Mouse (Mus musculus) stomach, embryonic 16.5 days (tissue): ENCODE results near the gene Ahcyl1. TPM values are rescaled to one million over a fixed set of nuclear protein-coding genes. Genes with fewer than 3 reads are reported as not detected.
A peak's percentile ranks its signal among the peaks of the same experiment; 100 is the strongest.

Experiments used
- ATAC-seq: fragments of 200-750 bp; cut with Nextera tagmentation; 2 replicates; pipeline ENCODE4 v1.8.0; 2017; ENCODE audit warnings: moderate number of reproducible peaks, moderate TSS enrichment; ENCODE audit not compliant: insufficient read depth, low FRiP score
- H3K27ac ChIP-seq: fragments of 300-500 bp; sonication (generic); 2 replicates; pipeline ENCODE4 v1.5.1; 2014; ENCODE audit warnings: low read length
- H3K27me3 ChIP-seq: fragments of 300-500 bp; sonication (generic); 2 replicates; pipeline ENCODE4 v1.6.1; 2014; ENCODE audit warnings: low read length, control low read depth, mixed read lengths; ENCODE audit not compliant: control insufficient read depth, insufficient read depth
- H3K36me3 ChIP-seq: fragments of 300-500 bp; sonication (generic); 2 replicates; pipeline ENCODE4 v1.6.1; 2014; ENCODE audit warnings: low read length; ENCODE audit not compliant: control insufficient read depth, insufficient read depth
- H3K4me1 ChIP-seq: fragments of 300-500 bp; sonication (generic); 2 replicates; pipeline ENCODE4 v1.6.1; 2014; ENCODE audit warnings: low read length, control low read depth, mixed read lengths; ENCODE audit not compliant: control insufficient read depth, insufficient read depth
- H3K4me2 ChIP-seq: fragments of 300-500 bp; sonication (generic); 2 replicates; pipeline ENCODE4 v1.6.1; 2014; ENCODE audit warnings: low read depth, low read length, mixed read lengths
- H3K4me3 ChIP-seq: fragments of 300-500 bp; sonication (generic); replicated peaks from 2 replicates; pipeline ENCODE4 v1.5.1; 2014; ENCODE audit warnings: mild to moderate bottlenecking, low read length
- H3K9ac ChIP-seq: fragments of 300-500 bp; sonication (generic); 2 replicates; pipeline ENCODE4 v1.6.1; 2014; ENCODE audit warnings: low read length
- H3K9me3 ChIP-seq: fragments of 300-500 bp; sonication (generic); replicated peaks from 2 replicates; pipeline ENCODE4 v1.6.1; 2016; ENCODE audit warnings: low read length, control low read depth; ENCODE audit not compliant: control insufficient read depth
- WGBS: fragments of 180-500 bp; shearing (Covaris S2); extraction: QIAGEN DNeasy Blood & Tissue Kit; methylation state at CpG from one replicate; pipeline ENCODE4 v1.1.7; 2014; 5-methylcytosine and 5-hydroxymethylcytosine counted together
- polyA plus RNA-seq: library from polyadenylated mRNA; unstranded; fragments of >200 nt; fragmentation: Nextera tagmentation; extraction: Ambion mirVana; gene quantifications from 2 replicates; pipeline ENCODE4 v1.2.1, GENCODE M21; 2015

Gene Ahcyl1
- polyA plus RNA-seq, 1 experiment from 2014 or later: 71.2 TPM

- Histone ChIP-seq H3K36me3 (no peaks in the 10 kb centered on the region), H3K9ac (no peak overlapping the region), H3K9me3 (no peaks in the 10 kb centered on the region), H3K4me1 (no peaks in the 10 kb centered on the region), H3K27ac (no peak overlapping the region), H3K4me3 (no peak overlapping the region), H3K4me2 (no peak overlapping the region), H3K27me3 (no peaks in the 10 kb centered on the region)
- 66% methylated on average over 3 of the region's 3 CpGs for WGBS
- no peak for ATAC-seq
Measured at GRCm38 (mm10) chr3:107709156-107709555, 12.8 kb upstream of the Ahcyl1 start.

DNA sequence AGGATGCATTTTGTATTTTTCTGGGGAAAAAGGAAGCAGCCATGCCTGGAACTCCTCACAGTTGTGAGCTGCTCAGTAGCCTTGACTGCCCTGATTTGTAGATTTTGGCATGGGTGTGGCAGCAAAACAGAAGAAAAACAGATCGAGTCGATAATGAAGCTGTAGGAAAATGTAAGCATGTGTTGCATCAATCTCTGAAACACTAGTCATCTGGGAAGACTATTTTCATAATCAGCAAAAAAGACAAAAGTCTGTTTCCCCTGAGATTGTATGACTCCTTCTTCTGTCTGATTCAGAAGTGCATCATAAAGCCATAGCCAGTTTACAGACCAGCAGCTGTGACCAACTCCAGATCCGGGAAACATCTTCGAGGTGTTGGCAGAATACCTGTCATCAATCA is 10.9 kb upstream of the Ahcyl1 start:
- no peak for ATAC-seq
- Histone ChIP-seq H3K9me3 (no peaks in the 10 kb centered on the region), H3K27ac (no peak overlapping the region), H3K27me3 (no peaks in the 10 kb centered on the region), H3K36me3 (no peaks in the 10 kb centered on the region), H3K4me1 (no peaks in the 10 kb centered on the region), H3K9ac (no peak overlapping the region), H3K4me3 (no peak overlapping the region), H3K4me2 (no peak overlapping the region)
- WGBS: 48% methylated on average over 4 of the region's 4 CpGs

DNA sequence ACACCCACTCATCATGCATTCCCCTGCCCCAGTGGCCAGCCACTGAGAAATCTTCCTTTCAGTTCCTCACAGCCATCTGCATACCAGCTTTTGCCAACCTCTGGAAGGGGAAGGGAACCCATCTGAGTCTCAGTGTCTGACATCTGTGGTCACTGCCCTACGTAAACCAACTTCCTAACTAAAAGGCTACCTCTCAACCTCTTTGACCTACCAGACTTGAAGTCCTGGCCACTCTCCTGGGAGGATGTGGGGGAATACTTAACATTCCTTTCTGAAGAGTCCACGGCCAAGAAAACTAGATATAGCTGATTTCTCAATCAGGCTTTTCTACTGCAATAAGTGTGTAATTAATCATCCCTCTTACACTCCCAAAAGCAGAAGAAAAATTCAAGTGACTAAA is 9.8 kb upstream of the Ahcyl1 start:
- Histone ChIP-seq H3K4me2 (no peak overlapping the region), H3K9me3 (no peaks in the 10 kb centered on the region), H3K27ac (no peak overlapping the region), H3K36me3 (no peaks in the 10 kb centered on the region), H3K27me3 (no peaks in the 10 kb centered on the region), H3K4me3 (no peak overlapping the region), H3K9ac (no peak overlapping the region), H3K4me1 (no peaks in the 10 kb centered on the region)
- ATAC-seq: no peak
- 38% methylated on average over 2 of the region's 2 CpGs for WGBS

- no peak for ATAC-seq
- Histone ChIP-seq H3K27ac (no peak overlapping the region), H3K4me3 (no peak overlapping the region), H3K36me3 (no peaks in the 10 kb centered on the region), H3K9ac (no peak overlapping the region), H3K4me2 (no peak overlapping the region), H3K4me1 (no peaks in the 10 kb centered on the region), H3K9me3 (no peaks in the 10 kb centered on the region), H3K27me3 (no peaks in the 10 kb centered on the region)
- 78% methylated on average over 1 of the region's 1 CpGs for WGBS
Measured at GRCm38 (mm10) chr3:107704371-107704705, 8.0 kb upstream of the Ahcyl1 start.

DNA sequence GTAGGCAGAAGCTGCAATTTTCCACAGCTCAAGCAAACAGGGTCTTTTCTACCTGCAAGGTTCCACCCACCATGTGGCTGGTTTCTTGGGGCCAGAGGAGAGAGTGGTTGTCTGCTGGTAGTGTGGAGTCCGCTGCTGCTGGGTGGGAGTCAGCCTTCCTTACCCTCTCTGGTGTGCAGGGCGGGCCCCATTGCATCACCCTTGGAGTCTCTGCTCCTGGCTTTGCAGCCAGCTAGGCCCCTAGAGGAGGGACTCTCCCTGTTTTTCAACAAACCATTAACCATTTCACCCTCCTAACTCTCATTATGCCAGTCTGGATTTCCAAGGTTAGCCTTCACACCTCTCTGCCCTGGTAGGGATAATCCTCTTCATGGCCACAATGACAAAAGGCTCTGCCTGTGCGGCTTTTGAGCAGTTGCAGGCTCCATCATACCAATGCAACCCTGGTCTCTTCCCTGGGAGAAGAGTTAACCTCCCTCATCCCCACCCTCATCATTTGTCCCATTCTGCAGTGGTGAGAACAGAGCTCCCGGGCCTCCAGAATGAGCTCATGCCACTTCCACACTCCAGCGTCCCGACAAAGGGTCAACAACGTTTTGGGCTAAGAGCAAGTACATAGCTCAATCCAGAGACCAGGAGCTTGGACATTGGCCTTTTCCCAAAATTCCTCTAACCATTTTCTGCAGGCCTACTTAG is 7.5 kb upstream of the Ahcyl1 start:
- no peak overlapping the region for H3K27ac ChIP-seq
- no peak for ATAC-seq
- no peaks in the 10 kb centered on the region for H3K27me3 ChIP-seq
- no peaks in the 10 kb centered on the region for H3K9me3 ChIP-seq
- no peak overlapping the region for H3K9ac ChIP-seq
- no peaks in the 10 kb centered on the region for H3K36me3 ChIP-seq
- no peak overlapping the region for H3K4me3 ChIP-seq
- WGBS: 75% methylated on average over 7 of the region's 7 CpGs
- H3K4me2 ChIP-seq: no peak overlapping the region
- H3K4me1 ChIP-seq: no peaks in the 10 kb centered on the region

DNA sequence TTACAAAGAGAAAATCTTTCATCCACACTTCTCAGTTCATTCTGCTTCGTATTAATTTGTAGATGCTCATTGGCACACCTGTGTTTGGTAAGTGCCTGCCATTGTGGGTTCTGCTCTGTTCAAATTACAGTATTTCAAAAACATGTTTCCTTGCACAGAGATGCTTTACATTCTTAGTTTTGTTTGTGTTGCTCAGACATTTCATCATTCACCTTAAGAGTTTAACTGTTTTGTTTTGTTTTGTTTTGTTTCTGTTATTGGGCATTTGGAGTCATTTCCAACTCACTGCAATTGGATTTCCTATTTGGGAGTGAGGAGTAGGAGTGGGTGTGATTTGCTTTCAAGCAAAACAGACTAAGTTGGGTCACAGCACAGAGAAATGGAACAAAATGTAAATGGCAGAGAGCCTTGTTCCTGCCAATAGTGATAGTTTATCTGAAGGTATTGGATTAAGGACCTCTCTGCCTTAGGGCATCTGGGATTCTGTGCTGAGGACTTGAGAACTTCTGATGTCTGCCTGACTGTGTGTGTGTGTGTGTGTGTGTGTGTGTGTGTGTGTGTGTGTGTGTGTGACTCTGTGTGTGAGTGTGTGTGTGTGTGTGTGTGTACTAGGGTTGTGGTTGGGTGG is 5.5 kb upstream of the Ahcyl1 start:
- Histone ChIP-seq H3K27me3 (no peaks in the 10 kb centered on the region), H3K27ac (no peak overlapping the region), H3K4me2 (no peak overlapping the region), H3K9me3 (no peaks in the 10 kb centered on the region), H3K4me3 (no peak overlapping the region), H3K9ac (no peak overlapping the region), H3K4me1 (no peaks in the 10 kb centered on the region), H3K36me3 (no peaks in the 10 kb centered on the region)
- ATAC-seq: no peak
- 87% methylated on average over 1 of the region's 1 CpGs for WGBS

DNA sequence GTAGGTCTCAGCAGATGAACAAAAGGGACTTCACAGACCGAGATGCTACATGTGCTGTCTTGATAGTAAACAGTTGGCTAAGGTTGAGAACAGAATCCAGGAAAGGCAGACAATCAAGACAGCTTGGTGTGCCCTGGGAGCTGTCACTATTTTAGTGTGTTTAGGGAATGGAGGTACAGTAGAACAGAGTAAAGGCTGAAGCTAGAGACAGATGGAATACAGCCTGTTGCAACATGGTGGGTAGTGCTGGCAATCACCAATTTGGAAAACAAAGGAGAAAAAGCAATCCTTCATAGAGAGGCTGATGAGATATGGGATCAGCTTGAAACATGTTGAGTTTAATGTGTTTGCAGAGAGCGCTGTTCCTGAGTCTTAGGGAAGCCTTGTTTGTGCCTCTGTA is 4.3 kb upstream of the Ahcyl1 start:
- no peaks in the 10 kb centered on the region for H3K27me3 ChIP-seq
- no peak overlapping the region for H3K9ac ChIP-seq
- ATAC-seq: no peak
- H3K4me3 ChIP-seq: no peak overlapping the region
- 90% methylated on average over 2 of the region's 2 CpGs for WGBS
- no peak overlapping the region for H3K27ac ChIP-seq
- H3K4me2 ChIP-seq: no peak overlapping the region
- H3K9me3 ChIP-seq: no peaks in the 10 kb centered on the region
- H3K4me1 ChIP-seq: no peaks in the 10 kb centered on the region
- H3K36me3 ChIP-seq: no peaks in the 10 kb centered on the region

DNA sequence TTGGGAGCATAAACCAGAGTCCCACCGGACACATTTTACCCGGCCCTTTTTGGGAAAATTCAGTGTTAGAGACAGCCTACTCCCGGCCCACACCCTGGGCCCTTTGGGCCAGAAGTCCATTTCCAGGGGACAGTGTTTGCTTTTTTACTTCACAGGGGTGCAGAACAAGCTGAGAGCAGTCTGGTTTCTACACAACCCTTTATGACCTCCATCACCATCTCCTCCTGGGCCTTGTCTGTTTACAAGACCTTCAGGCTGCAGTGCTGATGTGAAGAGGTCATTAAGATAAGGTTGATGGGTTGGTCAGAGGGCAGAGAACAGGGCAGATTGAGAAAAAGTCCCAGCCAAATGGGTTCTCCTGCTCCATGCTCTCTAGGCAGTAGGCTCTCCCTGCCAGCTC is 550 bp upstream of the Ahcyl1 start:
- Histone ChIP-seq H3K27me3 (no peaks in the 10 kb centered on the region), H3K4me3 (peak overlapping the region; percentile 5; the same call in 1 of the 2 replicates), H3K4me2 (peak overlapping the region; percentile 34), H3K36me3 (no peaks in the 10 kb centered on the region), H3K9me3 (no peaks in the 10 kb centered on the region), H3K27ac (no peak overlapping the region), H3K9ac (peak overlapping the region; percentile 52; the same call in 1 of the 2 replicates), H3K4me1 (peaks cover 18% of the 10 kb centered on the region)
- WGBS: 21% methylated on average over 3 of the region's 3 CpGs
- peak; percentile 23 for ATAC-seq

- no peaks in the 10 kb centered on the region for H3K9me3 ChIP-seq
- peak overlapping the region; percentile 95 for H3K9ac ChIP-seq
- no peaks in the 10 kb centered on the region for H3K36me3 ChIP-seq
- H3K27ac ChIP-seq: peak overlapping the region; percentile 94
- H3K4me3 ChIP-seq: peak overlapping the region; percentile 94
- peaks cover 26% of the 10 kb centered on the region for H3K4me1 ChIP-seq
- ATAC-seq: no peak
- H3K27me3 ChIP-seq: no peaks in the 10 kb centered on the region
- 2% methylated on average over 16 of the region's 16 CpGs for WGBS
- peak overlapping the region; percentile 92 for H3K4me2 ChIP-seq
Measured at GRCm38 (mm10) chr3:107695219-107695947, 977 bp downstream of the Ahcyl1 start.
